Mouse (Mus musculus) limb, embryonic 11.5 days (tissue): ENCODE results near the gene Kif3b. TPM values are rescaled to one million over a fixed set of nuclear protein-coding genes. Genes with fewer than 3 reads are reported as not detected.
A peak's percentile ranks its signal among the peaks of the same experiment; 100 is the strongest.

Source experiments
- ATAC-seq: fragments of 200-750 bp; cut with Nextera tagmentation; 2 replicates; pipeline ENCODE4 v1.8.0; 2017; ENCODE audit warnings: low read depth; ENCODE audit not compliant: insufficient number of reproducible peaks, low FRiP score, low TSS enrichment
- DNase-seq: peaks from one replicate; pipeline ENCODE4 v3.0.0-alpha.2; 2015; ENCODE audit warnings: low spot score
- H3K27ac ChIP-seq: fragments of 300-500 bp; sonication (generic); replicated peaks from 2 replicates; pipeline ENCODE4 v1.5.1; 2014; ENCODE audit warnings: low read depth, mild to moderate bottlenecking, low read length
- H3K27me3 ChIP-seq: fragments of 300-500 bp; sonication (generic); 2 replicates; pipeline ENCODE4 v1.6.1; 2014; ENCODE audit warnings: mild to moderate bottlenecking, low read length, mixed read lengths; ENCODE audit not compliant: control insufficient read depth, insufficient read depth
- H3K36me3 ChIP-seq: fragments of 300-500 bp; sonication (generic); 2 replicates; pipeline ENCODE4 v1.6.1; 2014; ENCODE audit warnings: mild to moderate bottlenecking, low read length, moderate library complexity, mixed read lengths; ENCODE audit not compliant: control insufficient read depth, insufficient read depth
- H3K4me1 ChIP-seq: fragments of 300-500 bp; sonication (generic); 2 replicates; pipeline ENCODE4 v1.6.1; 2014; ENCODE audit warnings: low read length, mixed read lengths; ENCODE audit not compliant: control insufficient read depth, insufficient read depth
- H3K4me2 ChIP-seq: fragments of 300-500 bp; sonication (generic); 2 replicates; pipeline ENCODE4 v1.6.1; 2014; ENCODE audit warnings: low read depth, mild to moderate bottlenecking, moderate library complexity; ENCODE audit not compliant: severe bottlenecking
- H3K4me3 ChIP-seq: fragments of 300-500 bp; sonication (generic); 2 replicates; pipeline ENCODE4 v1.5.1; 2014; ENCODE audit warnings: low read depth, low read length
- H3K9ac ChIP-seq: fragments of 300-500 bp; sonication (generic); 2 replicates; pipeline ENCODE4 v1.6.1; 2014; ENCODE audit warnings: mild to moderate bottlenecking, low read length
- H3K9me3 ChIP-seq: fragments of 300-500 bp; sonication (generic); 2 replicates; pipeline ENCODE4 v1.6.1; 2016; ENCODE audit warnings: low read length; ENCODE audit not compliant: control insufficient read depth
- WGBS: fragments of 180-500 bp; shearing (Covaris S2); extraction: QIAGEN DNeasy Blood & Tissue Kit; methylation state at CpG from one replicate; pipeline ENCODE4 v1.1.7; 2014; 5-methylcytosine and 5-hydroxymethylcytosine counted together
- polyA plus RNA-seq: library from polyadenylated mRNA; unstranded; fragments of >200 nt; fragmentation: Nextera tagmentation; extraction: Ambion mirVana; gene quantifications from 2 replicates; pipeline ENCODE4 v1.2.1, GENCODE M21; 2014

Gene Kif3b
- polyA plus RNA-seq, 1 experiment from 2014 or later: 5.1 TPM

DNA sequence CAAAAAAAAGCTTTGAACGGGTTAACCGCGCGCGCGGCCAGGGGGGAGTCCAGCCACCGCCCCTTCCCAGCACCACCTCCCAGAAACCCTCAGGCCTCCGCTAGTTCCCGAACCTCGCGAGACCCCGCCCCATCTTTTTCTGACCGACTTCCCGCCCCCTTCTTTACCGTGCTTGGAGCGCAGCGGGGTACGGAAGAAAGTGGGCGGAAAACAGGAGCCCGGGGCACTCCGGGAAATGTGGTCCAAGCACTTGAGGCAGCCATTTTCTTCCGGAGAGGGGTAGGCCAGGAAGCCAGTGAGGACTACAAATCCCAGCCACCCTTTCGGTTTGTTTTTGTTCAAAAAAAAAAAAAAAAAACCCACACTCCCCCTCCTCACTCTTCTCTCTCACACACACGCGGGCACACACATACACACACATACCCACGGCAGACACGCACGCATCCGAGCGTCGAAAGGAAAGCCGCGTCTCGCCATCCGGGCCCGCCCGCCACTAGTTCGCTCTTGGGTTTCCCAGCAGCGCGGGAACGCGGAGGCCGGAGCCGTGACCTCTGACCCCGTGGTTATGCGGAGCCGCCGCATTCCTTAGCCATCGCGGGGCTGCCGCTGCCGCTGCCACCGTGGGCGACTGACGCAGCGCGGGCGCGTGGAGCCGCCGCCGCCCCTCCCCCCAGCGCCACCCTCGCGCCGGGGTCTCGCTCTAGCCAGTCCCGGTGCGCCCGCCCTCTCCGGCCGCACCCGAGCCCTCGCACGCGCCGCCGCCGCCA is 54.4 kb downstream of the Kif3b start, which contains the start of gene Asxl1:
Gene Asxl1, plus strand, starts transcription at position 376 of the 767 bp plus-strand sequence.
- peak; percentile 99 for DNase-seq
- ATAC-seq: peak; percentile 97
- Histone ChIP-seq H3K9me3 (no peaks in the 10 kb centered on the region), H3K4me1 (peaks cover 14% of the 10 kb centered on the region), H3K4me3 (peak within 1 kb of the TSS; percentile 85), H3K36me3 (no peaks in the 10 kb centered on the region; the same call in 1 of the 2 replicates), H3K27ac (peak within 1 kb of the TSS; percentile 99), H3K27me3 (no peaks in the 10 kb centered on the region), H3K9ac (peak within 1 kb of the TSS; percentile 97), H3K4me2 (peak within 1 kb of the TSS; percentile 74)
- WGBS: under 1% methylated on average over 62 of the region's 79 CpGs

DNA sequence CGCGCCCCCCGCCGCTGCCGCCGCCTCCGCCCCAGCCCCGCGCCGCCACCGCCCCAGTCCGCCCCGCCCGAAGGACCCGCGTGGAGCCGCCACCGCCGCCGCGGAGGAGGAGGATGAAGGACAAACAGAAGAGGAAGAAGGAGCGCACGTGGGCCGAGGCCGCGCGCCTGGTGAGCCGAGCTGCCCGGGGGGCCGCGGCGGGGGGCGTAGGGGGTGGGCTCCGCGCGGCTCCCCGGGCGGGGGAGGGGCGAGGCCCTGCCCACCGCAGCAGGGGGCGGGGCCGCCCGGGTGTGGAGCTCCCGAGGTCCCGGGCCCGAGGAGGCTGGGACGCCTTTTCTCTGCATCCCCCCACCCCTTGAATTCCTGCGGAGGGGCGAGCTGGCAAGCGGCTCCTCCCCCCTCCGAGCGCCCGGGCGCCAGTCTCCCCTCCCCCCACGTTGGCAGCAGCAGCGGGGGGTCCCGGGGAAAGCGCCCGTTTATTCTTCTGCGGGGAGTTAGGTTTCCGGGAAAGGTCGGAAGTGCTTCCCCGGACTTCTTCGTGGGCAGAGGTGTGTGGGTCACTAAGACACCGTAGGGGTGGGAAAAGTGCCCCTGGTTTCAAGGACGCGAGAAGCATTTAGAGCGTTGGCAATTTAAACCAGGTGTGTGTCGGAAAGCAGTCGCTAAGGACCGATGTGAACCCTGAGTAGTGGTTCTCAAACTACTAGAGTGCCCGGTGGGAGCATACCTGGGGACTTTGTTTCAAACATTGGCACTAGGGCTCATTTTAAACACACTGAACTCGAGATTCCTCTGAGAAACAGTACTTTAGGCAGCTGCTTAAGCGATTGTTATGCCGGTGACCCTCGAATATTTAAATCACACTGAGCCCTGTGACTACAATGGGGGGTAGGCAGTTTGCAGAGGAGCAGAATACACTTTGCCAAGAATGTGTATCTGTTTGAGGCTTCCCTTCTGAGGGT is 55.3 kb downstream of the Kif3b start:
- H3K36me3 ChIP-seq: no peaks in the 10 kb centered on the region; the same call in 1 of the 2 replicates
- 2% methylated on average over 45 of the region's 76 CpGs for WGBS
- H3K4me3 ChIP-seq: peak overlapping the region; percentile 85
- peak overlapping the region; percentile 99 for H3K27ac ChIP-seq
- no peaks in the 10 kb centered on the region for H3K9me3 ChIP-seq
- peak overlapping the region; percentile 97 for H3K9ac ChIP-seq
- no peaks in the 10 kb centered on the region for H3K27me3 ChIP-seq
- peaks cover 18% of the 10 kb centered on the region for H3K4me1 ChIP-seq
- ATAC-seq (peak; percentile 51), DNase-seq (peak; percentile 87)
- peak overlapping the region; percentile 74 for H3K4me2 ChIP-seq

DNA sequence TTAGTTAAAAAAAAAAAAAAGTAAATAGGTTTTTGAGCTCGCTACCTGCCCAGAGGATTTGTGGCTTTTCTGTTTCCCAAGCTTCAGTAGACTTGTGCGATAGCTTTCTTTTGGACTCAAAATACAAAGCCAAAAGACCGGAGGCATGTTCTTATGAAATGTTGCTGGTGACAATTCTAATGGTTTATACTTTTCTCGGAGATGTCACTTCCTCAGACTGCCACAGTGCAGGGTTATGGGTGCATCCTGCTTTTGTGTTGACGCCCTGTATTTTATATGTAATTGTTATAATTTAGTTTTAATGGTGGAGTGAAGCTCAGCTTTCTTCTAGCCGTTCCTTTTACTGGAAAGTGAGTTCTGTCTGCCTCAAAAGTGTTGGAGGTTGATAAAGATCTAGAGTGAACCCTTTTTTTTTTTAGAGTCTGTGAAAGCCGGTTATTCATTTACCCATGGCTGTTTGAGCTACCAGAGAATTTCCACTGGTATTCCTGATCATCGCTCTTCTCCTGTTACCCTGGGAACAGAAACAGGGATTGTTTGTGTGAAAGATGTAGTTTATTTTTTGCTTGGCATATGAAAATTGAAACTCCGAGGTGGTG is 56.1 kb downstream of the Kif3b start:
- Histone ChIP-seq H3K36me3 (no peaks in the 10 kb centered on the region), H3K9me3 (no peaks in the 10 kb centered on the region), H3K27ac (peak overlapping the region; percentile 99; the same call in 1 of the 2 replicates), H3K4me1 (peaks cover 18% of the 10 kb centered on the region), H3K27me3 (no peaks in the 10 kb centered on the region), H3K9ac (peak overlapping the region; percentile 97), H3K4me2 (peak overlapping the region; percentile 74), H3K4me3 (peak overlapping the region; percentile 85)
- ATAC-seq: no peak
- DNase-seq: no peak
- WGBS: 16% methylated on average over 9 of the region's 9 CpGs

DNA sequence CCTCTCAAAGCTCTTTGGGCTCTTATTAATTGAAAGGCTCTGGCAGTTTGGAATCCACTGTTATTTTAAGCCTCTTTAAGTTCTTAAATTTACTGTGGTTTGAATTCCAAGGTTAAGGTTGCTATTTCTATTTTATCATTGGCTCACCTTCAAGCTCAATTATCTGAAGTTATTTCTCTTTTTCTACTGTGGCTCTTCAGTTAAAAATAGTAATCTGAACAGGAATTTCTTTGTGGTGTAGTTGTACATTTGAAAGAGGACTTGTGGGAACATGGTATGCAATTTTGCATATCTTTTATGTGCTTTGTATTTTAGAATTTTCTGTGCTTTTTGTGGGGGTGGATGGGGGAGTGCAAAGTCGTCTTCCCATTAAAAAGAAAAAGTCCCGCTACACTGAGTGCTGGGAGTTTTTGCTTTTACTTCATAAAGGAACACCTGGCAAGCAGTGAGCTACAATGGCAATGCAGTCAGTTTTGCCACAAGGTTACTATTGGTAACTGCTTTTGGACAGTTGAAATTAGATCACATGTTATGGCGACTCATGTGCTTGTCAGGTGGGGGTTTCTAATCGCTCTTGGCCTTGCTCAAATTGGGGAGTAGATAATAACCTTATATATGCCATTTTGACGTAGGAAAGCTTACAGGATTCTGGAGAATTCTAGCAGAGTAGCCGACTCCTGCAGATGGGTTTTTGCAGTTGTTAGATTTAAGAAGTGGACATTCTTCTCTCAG is 57.1 kb downstream of the Kif3b start:
- H3K4me1 ChIP-seq: peaks cover 18% of the 10 kb centered on the region
- H3K36me3 ChIP-seq: no peaks in the 10 kb centered on the region
- no peaks in the 10 kb centered on the region for H3K9me3 ChIP-seq
- ATAC-seq (no peak), DNase-seq (no peak)
- 75% methylated on average over 6 of the region's 6 CpGs for WGBS
- no peak overlapping the region for H3K9ac ChIP-seq
- peak overlapping the region; percentile 30; the same call in 1 of the 2 replicates for H3K4me2 ChIP-seq
- no peak overlapping the region for H3K4me3 ChIP-seq
- no peaks in the 10 kb centered on the region for H3K27me3 ChIP-seq
- no peak overlapping the region for H3K27ac ChIP-seq

DNA sequence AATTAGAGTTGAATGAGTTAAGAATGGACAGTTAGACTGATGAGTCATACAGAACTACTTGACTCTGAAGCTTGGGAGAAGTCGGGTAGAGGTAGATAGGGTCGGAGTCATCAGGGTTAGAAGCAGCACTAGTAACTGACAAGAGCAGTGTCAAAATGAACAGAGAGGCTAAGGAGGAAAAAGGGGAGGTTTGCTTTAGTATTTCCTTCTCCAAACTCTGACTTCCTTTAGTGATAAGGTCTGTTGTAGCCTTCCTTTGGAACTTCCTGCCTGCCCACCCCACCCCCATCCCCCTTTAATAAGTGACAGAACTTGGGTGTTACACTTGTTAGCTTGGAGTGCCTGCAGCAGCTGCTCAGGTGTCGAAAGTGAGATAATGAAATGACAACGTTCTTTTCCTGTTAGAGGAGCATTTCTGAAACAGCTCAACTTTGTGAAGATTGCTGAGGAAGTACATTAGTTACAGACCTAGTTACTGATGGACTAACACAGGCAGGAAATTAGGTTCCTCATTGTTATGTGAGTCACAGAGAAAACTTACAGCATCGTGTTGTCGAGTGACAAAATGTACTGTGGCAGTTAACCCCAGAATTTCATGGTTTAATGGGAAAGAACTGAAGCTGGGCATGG is 59.5 kb downstream of the Kif3b start:
- ATAC-seq (no peak), DNase-seq (no peak)
- WGBS: 45% methylated on average over 6 of the region's 6 CpGs
- Histone ChIP-seq H3K36me3 (0 out of 2 replicates have a peak, but pooled peaks cover 2% of the 10 kb centered on the region), H3K9ac (no peak overlapping the region), H3K4me2 (no peak overlapping the region), H3K27ac (no peak overlapping the region), H3K27me3 (no peaks in the 10 kb centered on the region), H3K4me3 (no peak overlapping the region), H3K9me3 (no peaks in the 10 kb centered on the region), H3K4me1 (peaks cover 18% of the 10 kb centered on the region)

DNA sequence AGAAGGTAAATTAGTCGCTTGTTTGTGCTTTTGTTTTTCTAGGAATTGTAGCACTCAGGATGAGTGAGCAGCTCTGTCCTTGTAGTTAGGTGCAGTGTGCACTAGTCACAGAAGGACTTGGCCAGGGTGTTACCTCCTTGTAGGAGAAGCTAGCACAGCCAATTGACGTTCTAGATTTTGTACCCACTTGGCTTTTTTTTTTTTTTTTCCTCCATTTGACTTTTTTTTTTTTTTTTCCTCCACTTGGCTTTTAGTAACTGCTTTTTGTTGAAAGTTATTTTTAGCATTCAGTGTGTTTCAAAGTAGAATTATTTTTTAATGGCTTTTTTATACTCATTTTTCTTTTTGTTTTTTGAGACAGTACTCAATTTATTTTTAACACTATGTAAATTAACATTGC is 63.4 kb downstream of the Kif3b start:
- Histone ChIP-seq H3K36me3 (peaks cover 16% of the 10 kb centered on the region; the same call in 1 of the 2 replicates), H3K27ac (no peak overlapping the region), H3K4me1 (peaks cover 13% of the 10 kb centered on the region), H3K9me3 (no peaks in the 10 kb centered on the region), H3K4me2 (no peak overlapping the region), H3K27me3 (no peaks in the 10 kb centered on the region), H3K9ac (no peak overlapping the region), H3K4me3 (no peak overlapping the region)
- WGBS: 90% methylated on average over 2 of the region's 2 CpGs
- no peak for ATAC-seq
- DNase-seq: no peak

DNA sequence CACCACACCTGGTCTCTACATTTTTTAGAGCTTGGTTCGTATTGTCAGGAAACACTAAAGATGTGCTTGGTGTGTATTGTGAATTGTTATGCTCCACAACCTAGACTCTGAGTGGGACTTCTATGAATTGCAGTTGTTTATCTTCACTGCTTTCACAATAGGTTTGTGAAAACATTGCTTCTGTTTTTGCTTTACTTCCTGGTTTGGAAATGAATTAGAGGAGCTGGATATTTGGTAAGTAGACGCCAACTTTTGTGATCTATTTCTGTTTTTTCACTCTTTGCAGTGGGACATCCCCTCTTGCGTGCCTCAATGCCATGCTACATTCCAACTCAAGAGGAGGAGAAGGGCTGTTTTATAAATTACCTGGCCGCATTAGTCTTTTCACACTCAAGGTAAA is 65.6 kb downstream of the Kif3b start:
- DNase-seq (no peak), ATAC-seq (no peak)
- H3K27ac ChIP-seq: no peak overlapping the region
- no peaks in the 10 kb centered on the region for H3K4me1 ChIP-seq
- no peaks in the 10 kb centered on the region for H3K9me3 ChIP-seq
- no peak overlapping the region for H3K4me3 ChIP-seq
- peaks cover 16% of the 10 kb centered on the region; the same call in 1 of the 2 replicates for H3K36me3 ChIP-seq
- no peak overlapping the region for H3K4me2 ChIP-seq
- WGBS: 92% methylated on average over 4 of the region's 4 CpGs
- no peak overlapping the region for H3K9ac ChIP-seq
- no peaks in the 10 kb centered on the region for H3K27me3 ChIP-seq
